Mouse (Mus musculus): ENCODE data around the gene Erg28.

DNA sequence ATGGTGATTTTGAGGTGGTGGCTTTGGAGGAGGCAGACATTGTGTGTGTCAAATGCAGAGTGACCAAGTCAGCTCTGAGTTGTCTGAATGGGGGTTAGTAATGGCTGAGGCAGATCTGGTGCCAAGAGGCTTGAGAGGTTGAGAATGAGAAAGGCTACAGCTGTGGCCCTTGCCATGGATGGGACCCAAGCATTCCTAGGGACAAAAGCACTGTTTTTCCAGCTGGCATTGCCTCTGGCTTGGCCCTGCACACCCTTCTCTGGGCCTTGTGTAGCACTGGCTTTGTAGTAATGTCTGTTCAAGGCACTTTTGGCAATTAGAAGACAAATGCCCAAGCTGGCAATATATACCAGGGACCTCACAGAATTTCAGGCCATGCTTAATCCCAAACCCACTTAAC lies 13.4 kb downstream of the Erg28 start:
- TF ChIP-seq CTCF (IDR thresholded peaks at IDR 0.05; ENCODE audit: borderline replicate concordance, insufficient read depth, low read length) (no peak), POLR2A (IDR thresholded peaks at IDR 0.05; ENCODE audit: low read depth, low read length) (no peak)

Measured in embryonic fibroblast, embryonic 13.5 days (primary cell).